Mouse (Mus musculus) heart, embryonic 10.5 days (tissue): ENCODE results near the gene Gli1. TPM values are rescaled to one million over a fixed set of nuclear protein-coding genes. Genes with fewer than 3 reads are reported as not detected.

ENCODE experiments used
- DNase-seq: peaks from one replicate; pipeline ENCODE4 v3.0.0-alpha.2; 2017; ENCODE audit warnings: low spot score
- H3K27ac ChIP-seq: fragments of 300-500 bp; sonication (generic); 2 replicates; pipeline ENCODE4 v1.5.1; 2016; ENCODE audit warnings: mild to moderate bottlenecking
- H3K27me3 ChIP-seq: fragments of 300-500 bp; sonication (generic); 2 replicates; pipeline ENCODE4 v1.6.1; 2016; ENCODE audit warnings: mild to moderate bottlenecking; ENCODE audit not compliant: poor library complexity, insufficient read depth, severe bottlenecking
- H3K36me3 ChIP-seq: fragments of 300-500 bp; sonication (generic); 2 replicates; pipeline ENCODE4 v1.6.1; 2016; ENCODE audit warnings: mild to moderate bottlenecking, moderate library complexity
- H3K4me1 ChIP-seq: fragments of 300-500 bp; sonication (generic); 2 replicates; pipeline ENCODE4 v1.6.1; 2016; ENCODE audit warnings: mild to moderate bottlenecking
- H3K4me3 ChIP-seq: fragments of 300-500 bp; sonication (generic); 2 replicates; pipeline ENCODE4 v1.5.1; 2016; ENCODE audit warnings: mild to moderate bottlenecking, moderate library complexity
- H3K9me3 ChIP-seq: fragments of 300-500 bp; sonication (generic); 2 replicates; pipeline ENCODE4 v1.6.1; 2016; ENCODE audit warnings: mild to moderate bottlenecking, moderate library complexity
- WGBS: fragments of 180-500 bp; shearing (Covaris S2); methylation state at CpG from one replicate; pipeline ENCODE4 v1.1.7; 2016; 5-methylcytosine and 5-hydroxymethylcytosine counted together
- polyA plus RNA-seq: library from polyadenylated mRNA; unstranded; fragments of >200 nt; fragmentation: Nextera tagmentation; extraction: Ambion mirVana; gene quantifications from 2 replicates; pipeline ENCODE4 v1.2.1, GENCODE M21; 2016

The Gli1 gene
- polyA plus RNA-seq, result 0.91 and 4.8 TPM in 2 replicates

DNA sequence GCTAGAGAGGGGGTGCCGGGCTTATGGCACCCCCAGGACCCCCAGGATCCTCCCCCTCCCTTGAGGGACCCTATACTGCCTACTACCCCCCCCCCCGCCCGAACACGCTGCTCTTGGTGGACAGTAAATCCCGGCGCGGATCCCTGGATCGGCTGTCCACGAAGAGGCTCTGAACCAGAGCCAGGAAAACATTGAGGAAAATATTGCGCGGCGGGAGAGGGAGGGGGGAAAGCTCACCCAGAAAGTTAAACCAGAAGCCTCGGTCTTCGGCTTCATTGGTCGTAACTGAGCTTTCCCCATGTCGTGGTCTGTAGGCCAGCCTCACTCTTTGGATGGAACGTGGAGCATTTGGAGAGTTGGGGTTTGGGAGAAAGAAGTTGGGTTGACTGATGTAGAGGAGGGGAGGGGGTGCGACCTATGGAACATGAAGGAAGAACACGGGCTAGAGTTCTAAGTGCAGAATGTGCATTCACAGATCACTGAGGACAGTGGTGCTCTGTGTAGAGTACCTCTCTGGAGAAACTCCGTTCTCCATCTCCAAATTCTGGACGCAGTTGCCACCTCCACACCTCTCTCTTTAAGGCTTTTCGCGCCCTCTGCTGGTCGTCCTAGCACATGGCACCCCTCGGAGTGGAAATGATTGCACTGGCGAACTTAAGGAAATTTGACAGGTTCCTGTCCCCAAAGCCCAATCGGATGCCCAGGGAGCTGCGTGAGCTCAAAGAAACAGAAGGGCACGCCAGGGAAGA is at the start of gene Gli1:
TSS of gene Gli1 (minus strand) at position 84 of the 749 bp plus-strand sequence.
- H3K27ac ChIP-seq, result peak within 1 kb of the TSS; percentile 79
- H3K36me3 ChIP-seq, result no peaks in the 10 kb centered on the region
- H3K4me1 ChIP-seq, result peaks cover 37% of the 10 kb centered on the region
- under 1% methylated on average over 29 of the region's 29 CpGs for WGBS
- no peaks in the 10 kb centered on the region for H3K9me3 ChIP-seq
- H3K27me3 ChIP-seq, result peaks cover 37% of the 10 kb centered on the region
- H3K4me3 ChIP-seq, result peak within 1 kb of the TSS; percentile 65
- DNase-seq, result peak; percentile 89

GRCm38 (mm10) chr10:127381743-127382134 is 40.0 kb upstream of the Gli1 start:
- DNase-seq, result no peak
- no peaks in the 10 kb centered on the region for H3K27me3 ChIP-seq
- no peaks in the 10 kb centered on the region for H3K36me3 ChIP-seq
- H3K27ac ChIP-seq, result peak overlapping the region; percentile 97
- H3K4me1 ChIP-seq, result peaks cover 23% of the 10 kb centered on the region
- 51% methylated on average over 2 of the region's 2 CpGs for WGBS
- peak overlapping the region; percentile 67 for H3K4me3 ChIP-seq
- no peaks in the 10 kb centered on the region for H3K9me3 ChIP-seq

GRCm38 (mm10) chr10:127380767-127381742 is 39.3 kb upstream of the Gli1 start:
- peak overlapping the region; percentile 67 for H3K4me3 ChIP-seq
- H3K9me3 ChIP-seq, result no peaks in the 10 kb centered on the region
- no peaks in the 10 kb centered on the region for H3K36me3 ChIP-seq
- H3K27ac ChIP-seq, result peak overlapping the region; percentile 97
- H3K4me1 ChIP-seq, result peaks cover 23% of the 10 kb centered on the region
- peak; percentile 87 for DNase-seq
- 4% methylated on average over 79 of the region's 79 CpGs for WGBS
- H3K27me3 ChIP-seq, result no peaks in the 10 kb centered on the region

- peaks cover 21% of the 10 kb centered on the region for H3K4me1 ChIP-seq
- H3K4me3 ChIP-seq, result peak within 1 kb of the TSS; percentile 67
- H3K9me3 ChIP-seq, result no peaks in the 10 kb centered on the region
- WGBS, result under 1% methylated on average over 52 of the region's 53 CpGs
- DNase-seq, result peak; percentile 95
- peak within 1 kb of the TSS; percentile 97 for H3K27ac ChIP-seq
- H3K36me3 ChIP-seq, result no peaks in the 10 kb centered on the region
- no peaks in the 10 kb centered on the region for H3K27me3 ChIP-seq
Observed at GRCm38 (mm10) chr10:127380251-127380691, 38.5 kb upstream of the Gli1 start, which contains the start of gene R3hdm2. TSS of gene R3hdm2 (plus strand) at chr10:127380327.

- 81% methylated on average over 8 of the region's 8 CpGs for WGBS
- Histone ChIP-seq H3K4me1 (peaks cover 21% of the 10 kb centered on the region), H3K27ac (peak overlapping the region; percentile 97; the same call in 1 of the 2 replicates)
Observed at GRCm38 (mm10) chr10:127379654-127380053, 37.9 kb upstream of the Gli1 start.

DNA sequence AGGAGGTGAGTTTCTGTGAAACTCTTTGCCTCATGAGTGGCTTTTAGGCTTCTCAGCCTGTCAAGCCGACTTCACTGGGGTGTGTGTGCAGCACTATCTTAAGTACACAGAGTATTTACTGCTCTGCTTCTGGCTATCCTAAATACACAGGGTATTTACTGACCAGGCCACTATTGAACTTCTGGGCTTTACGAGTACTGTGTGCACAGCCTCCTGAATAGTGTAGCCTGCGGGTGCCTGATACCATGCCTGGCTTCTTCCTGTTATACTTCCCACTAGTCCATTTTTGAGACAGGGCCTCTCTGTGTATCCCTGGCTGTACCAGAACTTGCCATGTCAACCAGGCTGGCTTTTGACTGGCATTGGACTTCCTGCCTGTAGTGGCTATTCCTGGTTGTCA is 35.9 kb upstream of the Gli1 start:
- Histone ChIP-seq H3K27me3 (no peaks in the 10 kb centered on the region), H3K4me3 (no peak overlapping the region), H3K27ac (no peak overlapping the region), H3K9me3 (no peaks in the 10 kb centered on the region), H3K4me1 (peaks cover 14% of the 10 kb centered on the region), H3K36me3 (no peaks in the 10 kb centered on the region)
- no peak for DNase-seq
- WGBS, result 72% methylated on average over 3 of the region's 3 CpGs

More at GRCm38 (mm10) chr10:127379654-127380053, 37.9 kb upstream of the Gli1 start:
- Histone ChIP-seq H3K9me3 (no peaks in the 10 kb centered on the region), H3K36me3 (no peaks in the 10 kb centered on the region), H3K4me3 (peak overlapping the region; percentile 67), H3K27me3 (no peaks in the 10 kb centered on the region)
- DNase-seq, result no peak

DNA sequence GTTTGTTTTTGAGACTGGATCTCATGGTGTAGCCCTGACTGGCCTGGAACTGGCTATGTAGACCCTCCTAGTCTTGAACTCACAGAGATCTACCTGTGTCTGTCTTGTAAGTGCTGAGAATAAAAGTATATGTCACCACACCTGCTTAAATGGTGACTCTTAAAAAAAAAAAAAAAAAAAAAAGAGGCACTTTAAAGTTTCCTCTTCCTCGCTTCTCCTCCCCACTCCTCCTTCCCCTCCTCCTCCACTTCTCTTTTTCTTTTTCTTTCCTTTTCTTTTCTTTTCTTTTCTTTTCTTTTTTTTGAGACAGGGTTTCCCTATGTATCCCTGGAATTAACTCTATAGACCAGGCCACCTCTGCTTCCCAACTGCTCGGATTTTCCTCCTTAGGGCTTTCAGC is 29.2 kb upstream of the Gli1 start:
- DNase-seq, result no peak
- Histone ChIP-seq H3K4me1 (peaks cover 4% of the 10 kb centered on the region; the same call in 1 of the 2 replicates), H3K36me3 (no peaks in the 10 kb centered on the region), H3K27me3 (no peaks in the 10 kb centered on the region), H3K4me3 (no peak overlapping the region), H3K27ac (no peak overlapping the region), H3K9me3 (no peaks in the 10 kb centered on the region)
- WGBS, result 76% methylated on average over 2 of the region's 2 CpGs

- Histone ChIP-seq H3K9me3 (no peaks in the 10 kb centered on the region), H3K4me3 (no peak within 1 kb of the TSS), H3K27me3 (no peaks in the 10 kb centered on the region), H3K36me3 (no peaks in the 10 kb centered on the region), H3K4me1 (peaks cover 4% of the 10 kb centered on the region; the same call in 1 of the 2 replicates), H3K27ac (no peak within 1 kb of the TSS)
- 67% methylated on average over 22 of the region's 22 CpGs for WGBS
- no peak for DNase-seq
Observed at GRCm38 (mm10) chr10:127369834-127370820, 28.4 kb upstream of the Gli1 start, which contains the start of gene Inhbc. TSS of gene Inhbc (minus strand) at chr10:127370431.

DNA sequence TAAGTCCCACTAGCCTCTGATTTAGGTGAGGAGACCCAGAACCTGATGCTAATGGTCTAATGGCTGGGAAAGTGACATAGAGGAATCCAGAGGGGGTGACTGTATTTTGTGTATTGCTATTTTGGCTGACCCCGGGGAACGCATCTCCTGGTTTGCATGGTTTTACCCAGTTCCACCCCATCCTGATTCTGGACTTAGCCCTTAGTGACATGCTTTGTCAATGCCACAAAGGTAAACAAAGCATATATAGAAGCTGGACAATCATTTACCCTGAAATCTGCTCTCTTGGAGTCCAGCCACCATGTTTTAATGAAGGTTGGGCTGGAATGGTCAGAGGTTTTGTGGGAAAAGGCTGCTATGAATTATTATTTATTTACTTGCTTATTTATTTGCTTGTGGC is 26.5 kb upstream of the Gli1 start:
- 83% methylated on average over 2 of the region's 2 CpGs for WGBS
- no peaks in the 10 kb centered on the region for H3K9me3 ChIP-seq
- peaks cover 4% of the 10 kb centered on the region; the same call in 1 of the 2 replicates for H3K4me1 ChIP-seq
- H3K27me3 ChIP-seq, result no peaks in the 10 kb centered on the region
- H3K36me3 ChIP-seq, result no peaks in the 10 kb centered on the region
- no peak overlapping the region for H3K4me3 ChIP-seq
- no peak for DNase-seq
- H3K27ac ChIP-seq, result no peak overlapping the region

GRCm38 (mm10) chr10:127367116-127367515 is 25.3 kb upstream of the Gli1 start:
- no peak overlapping the region for H3K4me3 ChIP-seq
- no peak for DNase-seq
- H3K27ac ChIP-seq, result no peak overlapping the region
- peaks cover 4% of the 10 kb centered on the region; the same call in 1 of the 2 replicates for H3K4me1 ChIP-seq
- 70% methylated on average over 5 of the region's 5 CpGs for WGBS
- H3K36me3 ChIP-seq, result no peaks in the 10 kb centered on the region
- H3K27me3 ChIP-seq, result no peaks in the 10 kb centered on the region
- H3K9me3 ChIP-seq, result no peaks in the 10 kb centered on the region

DNA sequence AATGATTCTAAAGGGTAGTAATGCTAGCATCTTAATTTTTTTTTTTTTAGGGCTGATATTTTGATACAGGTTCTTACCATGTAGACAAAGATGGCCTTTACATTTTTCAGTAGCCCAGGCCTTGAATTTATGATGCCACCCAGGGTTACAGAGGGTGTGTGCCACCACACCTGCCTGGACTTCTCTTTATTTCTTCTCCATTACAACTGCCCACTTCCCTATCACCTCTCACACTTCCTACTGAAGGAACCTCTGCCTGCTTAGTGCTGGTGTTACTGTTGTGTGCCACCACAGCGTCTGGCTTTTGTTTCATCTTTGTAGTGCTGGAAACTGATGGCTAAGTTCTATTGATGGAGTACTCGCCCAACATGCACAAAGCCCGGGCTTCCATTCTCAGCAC is 18.9 kb upstream of the Gli1 start:
- no peaks in the 10 kb centered on the region for H3K27me3 ChIP-seq
- no peak overlapping the region for H3K27ac ChIP-seq
- no peaks in the 10 kb centered on the region for H3K4me1 ChIP-seq
- H3K36me3 ChIP-seq, result no peaks in the 10 kb centered on the region
- no peak overlapping the region for H3K4me3 ChIP-seq
- 80% methylated on average over 3 of the region's 3 CpGs for WGBS
- DNase-seq, result no peak
- no peaks in the 10 kb centered on the region for H3K9me3 ChIP-seq

GRCm38 (mm10) chr10:127355336-127355735 is 13.6 kb upstream of the Gli1 start:
- Histone ChIP-seq H3K27ac (no peak overlapping the region), H3K9me3 (no peaks in the 10 kb centered on the region), H3K36me3 (no peaks in the 10 kb centered on the region), H3K4me3 (no peak overlapping the region), H3K27me3 (peaks cover 17% of the 10 kb centered on the region), H3K4me1 (peaks cover 15% of the 10 kb centered on the region)
- no peak for DNase-seq
- 70% methylated on average over 10 of the region's 10 CpGs for WGBS
